Comparison of ENCODE assay signal across 8 mouse cellular contexts in genomic region chr7:80261372-80261990, GRCm38 (mm10). TPM values are rescaled to one million over a fixed set of nuclear protein-coding genes. Genes with fewer than 3 reads are reported as not detected.
DNase-seq lines count a peak whose midpoint lies in the region; ATAC-seq lines count a peak whose summit lies in the region.

No protein-coding gene starts in this region.

- peaks cover 18% of the 10 kb centered on the region for H3K4me1 ChIP-seq in forebrain, embryonic 10.5 days
- 0 out of 2 replicates have a peak, but pooled peaks cover 5% of the 10 kb centered on the region for H3K4me1 ChIP-seq in limb, embryonic 11.5 days (ENCODE audit: control insufficient read depth, insufficient read depth, low read length)
- H3K4me1 ChIP-seq in neural tube, embryonic 12.5 days = peaks cover 17% of the 10 kb centered on the region

- H3K9ac ChIP-seq in limb, embryonic 11.5 days (ENCODE audit: low read length) = peak overlapping the region; percentile 79
- peak overlapping the region; percentile 80 for H3K9ac ChIP-seq in neural tube, embryonic 12.5 days

- peaks cover 33% of the 10 kb centered on the region for H3K27me3 ChIP-seq in forebrain, embryonic 10.5 days (ENCODE audit: poor library complexity, severe bottlenecking)
- no peaks in the 10 kb centered on the region for H3K27me3 ChIP-seq in limb, embryonic 11.5 days (ENCODE audit: control insufficient read depth, insufficient read depth, low read length)
- H3K27me3 ChIP-seq in neural tube, embryonic 12.5 days (replicated peaks) = peaks cover 21% of the 10 kb centered on the region; the same call in 1 of the 2 replicates

- H3K36me3 ChIP-seq in forebrain, embryonic 10.5 days (replicated peaks) = peaks cover 38% of the 10 kb centered on the region
- H3K36me3 ChIP-seq in limb, embryonic 11.5 days (ENCODE audit: control insufficient read depth, insufficient read depth, low read length) = peaks cover 6% of the 10 kb centered on the region
- peaks cover 23% of the 10 kb centered on the region for H3K36me3 ChIP-seq in neural tube, embryonic 12.5 days

- peak; percentile 15 for DNase-seq in layer of hippocampus, adult 11-12 months (ENCODE audit: low spot score)
- DNase-seq in layer of hippocampus, adult 8-10 months (ENCODE audit: low spot score in 2 of 2) = no peak
- DNase-seq in R1 (ENCODE audit: low read depth, low spot score) = peak; percentile 68
- DNase-seq in forebrain, embryonic 10.5 days (ENCODE audit: extremely low spot score, low spot score) = no peak
- no peak for DNase-seq in limb, embryonic 11.5 days (ENCODE audit: low spot score)
- no peak for DNase-seq in adrenal gland, adult (ENCODE audit: inconsistent age in 2 of 2, low spot score in 1 of 2)
- DNase-seq in thymus, postnatal 25 days = no peak

- peak overlapping the region; percentile 90 for H3K27ac ChIP-seq in forebrain, embryonic 10.5 days
- peak overlapping the region; percentile 38; the same call in 1 of the 2 replicates for H3K27ac ChIP-seq in limb, embryonic 11.5 days (replicated peaks; ENCODE audit: low read depth, low read length)
- H3K27ac ChIP-seq in neural tube, embryonic 12.5 days = no peak overlapping the region

- ATAC-seq in limb, embryonic 11.5 days (ENCODE audit: insufficient number of reproducible peaks, low FRiP score, low TSS enrichment, low read depth) = peak; percentile 37; the same call in 1 of the 2 replicates
- peak; percentile 58 for ATAC-seq in neural tube, embryonic 12.5 days (ENCODE audit: low FRiP score, low read depth)

- peak overlapping the region; percentile 76 for H3K4me2 ChIP-seq in limb, embryonic 11.5 days (ENCODE audit: low read depth, severe bottlenecking)
- peak overlapping the region; percentile 89 for H3K4me2 ChIP-seq in neural tube, embryonic 12.5 days (replicated peaks)

- WGBS in forebrain, embryonic 10.5 days = 2% methylated on average over 32 of the region's 32 CpGs
- WGBS in limb, embryonic 11.5 days = 2% methylated on average over 31 of the region's 32 CpGs
- WGBS in neural tube, embryonic 12.5 days = 1% methylated on average over 32 of the region's 32 CpGs

- peak overlapping the region; percentile 96 for H3K4me3 ChIP-seq in forebrain, embryonic 10.5 days
- H3K4me3 ChIP-seq in limb, embryonic 11.5 days (ENCODE audit: low read depth, low read length) = peak overlapping the region; percentile 96
- peak overlapping the region; percentile 70 for H3K4me3 ChIP-seq in neural tube, embryonic 12.5 days

- no peaks in the 10 kb centered on the region for H3K9me3 ChIP-seq in forebrain, embryonic 10.5 days
- no peaks in the 10 kb centered on the region for H3K9me3 ChIP-seq in limb, embryonic 11.5 days (ENCODE audit: control insufficient read depth, low read length)
- H3K9me3 ChIP-seq in neural tube, embryonic 12.5 days = no peaks in the 10 kb centered on the region

RNA-seq across cellular contexts. Expression of gene Ngrn, which starts 0.5 kb away (rescaled TPM):
- total RNA-seq in layer of hippocampus, adult 8-10 months (2022) = 10 to 100 TPM; 37.2 to 43.3 (median 38.6) TPM
- polyA plus RNA-seq in forebrain, embryonic 10.5 days (2016; fragmentation: Nextera tagmentation; extraction: Ambion mirVana) = 43.0 and 44.9 TPM in 2 replicates
- polyA plus RNA-seq in limb, embryonic 11.5 days (2014; fragmentation: Nextera tagmentation; extraction: Ambion mirVana) = 47.4 and 49.0 TPM in 2 replicates
- polyA plus RNA-seq in neural tube, embryonic 12.5 days (2016; fragmentation: Nextera tagmentation; extraction: Ambion mirVana) = 51.9 and 54.9 TPM in 2 replicates

RNA-seq across cellular contexts. Expression of gene Vps33b, which starts 8.0 kb away (rescaled TPM):
- 10 to 100 TPM; 19.8 to 27.7 (median 23.7) TPM for total RNA-seq in layer of hippocampus, adult 8-10 months (2022)
- polyA plus RNA-seq in forebrain, embryonic 10.5 days (2016; fragmentation: Nextera tagmentation; extraction: Ambion mirVana) = 17.3 and 18.5 TPM in 2 replicates
- polyA plus RNA-seq in limb, embryonic 11.5 days (2014; fragmentation: Nextera tagmentation; extraction: Ambion mirVana) = 13.0 and 18.9 TPM in 2 replicates
- polyA plus RNA-seq in neural tube, embryonic 12.5 days (2016; fragmentation: Nextera tagmentation; extraction: Ambion mirVana) = 17.6 and 22.1 TPM in 2 replicates

RNA-seq across cellular contexts. Expression of gene Ttll13, which starts 15.3 kb away (rescaled TPM):
- 1 to 10 TPM; 1.3 to 2.1 (median 1.8) TPM for total RNA-seq in layer of hippocampus, adult 8-10 months (2022)
- 0.84 and 0.99 TPM in 2 replicates for polyA plus RNA-seq in forebrain, embryonic 10.5 days (2016; fragmentation: Nextera tagmentation; extraction: Ambion mirVana)
- polyA plus RNA-seq in limb, embryonic 11.5 days (2014; fragmentation: Nextera tagmentation; extraction: Ambion mirVana) = 0.30 and 0.91 TPM in 2 replicates
- 1.2 and 2.0 TPM in 2 replicates for polyA plus RNA-seq in neural tube, embryonic 12.5 days (2016; fragmentation: Nextera tagmentation; extraction: Ambion mirVana)

RNA-seq across cellular contexts. Expression of gene Gdpgp1, which starts 28.8 kb away (rescaled TPM):
- total RNA-seq in layer of hippocampus, adult 8-10 months (2022) = 1 to 10 TPM; 6.2 to 7.5 (median 7.0) TPM
- 6.3 and 6.7 TPM in 2 replicates for polyA plus RNA-seq in forebrain, embryonic 10.5 days (2016; fragmentation: Nextera tagmentation; extraction: Ambion mirVana)
- polyA plus RNA-seq in limb, embryonic 11.5 days (2014; fragmentation: Nextera tagmentation; extraction: Ambion mirVana) = 4.6 and 4.8 TPM in 2 replicates
- 4.9 and 5.0 TPM in 2 replicates for polyA plus RNA-seq in neural tube, embryonic 12.5 days (2016; fragmentation: Nextera tagmentation; extraction: Ambion mirVana)

RNA-seq across cellular contexts. Expression of gene Cib1, which starts 28.9 kb away (rescaled TPM):
- 10 to 100 TPM; 20.3 to 31.5 (median 25.9) TPM for total RNA-seq in layer of hippocampus, adult 8-10 months (2022)
- polyA plus RNA-seq in forebrain, embryonic 10.5 days (2016; fragmentation: Nextera tagmentation; extraction: Ambion mirVana) = 69.0 and 70.2 TPM in 2 replicates
- polyA plus RNA-seq in limb, embryonic 11.5 days (2014; fragmentation: Nextera tagmentation; extraction: Ambion mirVana) = 55.5 and 60.8 TPM in 2 replicates
- 43.1 and 47.5 TPM in 2 replicates for polyA plus RNA-seq in neural tube, embryonic 12.5 days (2016; fragmentation: Nextera tagmentation; extraction: Ambion mirVana)

Comparison
In these comparisons a context has a peak if more than half of its experiments do, and no peak if none do; other contexts are left out.
1. DNase-seq: peak in layer of hippocampus, adult 11-12 months (single experiment) and R1 (single experiment); none in layer of hippocampus, adult 8-10 months (0 of 2), forebrain, embryonic 10.5 days (single experiment), limb, embryonic 11.5 days (single experiment), adrenal gland, adult (0 of 2) and thymus, postnatal 25 days (single experiment).
2. Peak in every context shown above with its lines, with median percentiles within 50 percentile points of each other: H3K4me3 ChIP-seq.